Mouse (Mus musculus) limb, embryonic 12.5 days (tissue): ENCODE results near the gene Gm10570. TPM values are rescaled to one million over a fixed set of nuclear protein-coding genes. Genes with fewer than 3 reads are reported as not detected.

Experiments
- ATAC-seq: fragments of 200-750 bp; cut with Nextera tagmentation; 2 replicates; pipeline ENCODE4 v1.8.0; 2017; ENCODE audit warnings: low read depth, moderate TSS enrichment; ENCODE audit not compliant: insufficient number of reproducible peaks, insufficient read depth, low FRiP score, low TSS enrichment
- H3K27ac ChIP-seq: fragments of 300-500 bp; sonication (generic); 2 replicates; pipeline ENCODE4 v1.5.1; 2016; ENCODE audit warnings: mild to moderate bottlenecking, moderate library complexity
- H3K27me3 ChIP-seq: fragments of 300-500 bp; sonication (generic); 2 replicates; pipeline ENCODE4 v1.6.1; 2016; ENCODE audit warnings: mild to moderate bottlenecking, moderate library complexity
- H3K36me3 ChIP-seq: fragments of 300-500 bp; sonication (generic); 2 replicates; pipeline ENCODE4 v1.6.1; 2016; ENCODE audit warnings: mild to moderate bottlenecking, moderate library complexity
- H3K4me1 ChIP-seq: fragments of 300-500 bp; sonication (generic); replicated peaks from 2 replicates; pipeline ENCODE4 v1.6.1; 2016
- H3K4me2 ChIP-seq: fragments of 300-500 bp; sonication (generic); 2 replicates; pipeline ENCODE4 v1.6.1; 2016; ENCODE audit warnings: mild to moderate bottlenecking, moderate library complexity
- H3K4me3 ChIP-seq: fragments of 300-500 bp; sonication (generic); replicated peaks from 2 replicates; pipeline ENCODE4 v1.5.1; 2016; ENCODE audit warnings: mild to moderate bottlenecking
- H3K9ac ChIP-seq: fragments of 300-500 bp; sonication (generic); replicated peaks from 2 replicates; pipeline ENCODE4 v1.6.1; 2016; ENCODE audit warnings: mild to moderate bottlenecking, moderate library complexity
- H3K9me3 ChIP-seq: fragments of 300-500 bp; sonication (generic); 2 replicates; pipeline ENCODE4 v1.6.1; 2016; ENCODE audit warnings: mild to moderate bottlenecking, moderate library complexity
- WGBS: fragments of 180-500 bp; shearing (Covaris S2); methylation state at CpG from one replicate; pipeline ENCODE4 v1.1.7; 2016; 5-methylcytosine and 5-hydroxymethylcytosine counted together
- polyA plus RNA-seq: library from polyadenylated mRNA; unstranded; fragments of >200 nt; fragmentation: Nextera tagmentation; extraction: Ambion mirVana; gene quantifications from 2 replicates; pipeline ENCODE4 v1.2.1, GENCODE M21; 2016

The Gm10570 gene
- polyA plus RNA-seq, 1 experiment from 2014 or later: not detected

DNA sequence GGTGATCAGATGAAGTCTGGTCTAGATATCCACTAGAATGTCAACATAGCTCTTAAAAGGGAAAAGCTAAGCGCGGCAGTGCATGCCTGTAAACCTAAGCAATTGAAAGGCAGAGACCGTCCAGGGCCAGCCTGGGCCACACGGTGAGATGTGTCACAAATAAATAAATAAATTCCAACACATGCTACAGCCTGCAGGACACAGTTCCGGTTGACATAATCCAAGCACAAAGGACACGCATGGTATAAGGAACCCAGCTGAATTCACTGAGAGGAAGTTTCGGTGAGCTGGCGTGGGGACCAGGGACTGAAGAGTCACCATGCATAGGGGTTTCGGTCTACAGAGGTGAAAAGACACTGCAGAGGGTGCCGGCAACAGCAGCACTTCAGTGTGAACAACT, 39.7 kb downstream of the Gm10570 start:
- peaks cover 6% of the 10 kb centered on the region; the same call in 1 of the 2 replicates for H3K27me3 ChIP-seq
- H3K36me3 ChIP-seq: peaks cover 36% of the 10 kb centered on the region
- no peak overlapping the region for H3K4me3 ChIP-seq
- no peak for ATAC-seq
- H3K9ac ChIP-seq: no peak overlapping the region
- WGBS: 88% methylated on average over 10 of the region's 10 CpGs
- no peaks in the 10 kb centered on the region for H3K9me3 ChIP-seq
- no peak overlapping the region for H3K4me2 ChIP-seq
- H3K27ac ChIP-seq: no peak overlapping the region
- H3K4me1 ChIP-seq: peaks cover 38% of the 10 kb centered on the region

DNA sequence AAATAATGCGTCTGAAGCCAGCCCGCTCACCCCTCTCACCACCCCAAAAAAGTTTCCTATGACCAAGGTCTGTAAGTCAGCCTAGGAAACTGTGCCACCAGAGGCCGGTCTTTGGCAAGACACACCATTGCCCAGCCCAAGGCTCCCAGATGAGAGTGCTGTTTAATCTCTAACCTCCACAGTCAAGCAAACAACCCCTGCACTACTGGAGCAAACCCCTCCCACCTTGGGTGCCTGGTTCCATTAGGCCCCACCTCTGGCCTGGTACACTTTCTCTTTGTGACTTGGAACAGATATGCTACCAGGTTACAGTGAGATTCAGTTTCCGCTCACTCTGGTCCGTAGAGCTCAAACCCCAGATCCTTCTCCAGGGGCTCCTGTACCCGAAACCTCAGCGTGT, 41.4 kb downstream of the Gm10570 start:
- Histone ChIP-seq H3K4me2 (0 out of 2 replicates have a peak overlapping the region, but pooled peaks have one; percentile 3), H3K4me1 (peaks cover 28% of the 10 kb centered on the region), H3K4me3 (no peak overlapping the region), H3K36me3 (peaks cover 53% of the 10 kb centered on the region), H3K9ac (no peak overlapping the region), H3K27ac (peak overlapping the region; percentile 8; the same call in 1 of the 2 replicates), H3K9me3 (no peaks in the 10 kb centered on the region), H3K27me3 (peaks cover 6% of the 10 kb centered on the region; the same call in 1 of the 2 replicates)
- WGBS: 78% methylated on average over 7 of the region's 7 CpGs
- ATAC-seq: no peak

DNA sequence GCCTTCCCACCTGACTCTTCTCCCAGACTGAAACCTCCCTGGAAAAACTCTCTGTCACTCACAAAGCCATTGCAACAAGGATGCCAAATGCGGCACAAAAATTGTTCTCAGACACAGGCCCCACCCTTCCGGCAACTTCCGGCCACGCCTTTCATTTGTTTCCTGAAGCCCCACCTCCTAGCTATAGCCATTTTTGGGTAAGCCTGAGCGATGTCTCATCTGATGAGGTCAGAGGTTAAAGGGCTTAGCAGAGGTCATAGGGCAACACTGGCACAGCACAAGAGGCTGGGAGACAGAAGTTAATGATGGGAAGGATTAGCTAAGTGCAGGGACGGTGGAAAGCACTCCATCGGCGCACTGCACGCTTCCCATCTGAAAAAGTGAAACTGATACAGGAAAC, 41.9 kb downstream of the Gm10570 start:
- Histone ChIP-seq H3K27ac (0 out of 2 replicates have a peak overlapping the region, but pooled peaks have one; percentile 8), H3K4me3 (no peak overlapping the region), H3K36me3 (peaks cover 55% of the 10 kb centered on the region), H3K4me1 (peaks cover 28% of the 10 kb centered on the region), H3K9me3 (no peaks in the 10 kb centered on the region), H3K27me3 (peaks cover 6% of the 10 kb centered on the region; the same call in 1 of the 2 replicates), H3K4me2 (0 out of 2 replicates have a peak overlapping the region, but pooled peaks have one; percentile 3), H3K9ac (no peak overlapping the region)
- ATAC-seq: no peak
- WGBS: 59% methylated on average over 9 of the region's 9 CpGs

DNA sequence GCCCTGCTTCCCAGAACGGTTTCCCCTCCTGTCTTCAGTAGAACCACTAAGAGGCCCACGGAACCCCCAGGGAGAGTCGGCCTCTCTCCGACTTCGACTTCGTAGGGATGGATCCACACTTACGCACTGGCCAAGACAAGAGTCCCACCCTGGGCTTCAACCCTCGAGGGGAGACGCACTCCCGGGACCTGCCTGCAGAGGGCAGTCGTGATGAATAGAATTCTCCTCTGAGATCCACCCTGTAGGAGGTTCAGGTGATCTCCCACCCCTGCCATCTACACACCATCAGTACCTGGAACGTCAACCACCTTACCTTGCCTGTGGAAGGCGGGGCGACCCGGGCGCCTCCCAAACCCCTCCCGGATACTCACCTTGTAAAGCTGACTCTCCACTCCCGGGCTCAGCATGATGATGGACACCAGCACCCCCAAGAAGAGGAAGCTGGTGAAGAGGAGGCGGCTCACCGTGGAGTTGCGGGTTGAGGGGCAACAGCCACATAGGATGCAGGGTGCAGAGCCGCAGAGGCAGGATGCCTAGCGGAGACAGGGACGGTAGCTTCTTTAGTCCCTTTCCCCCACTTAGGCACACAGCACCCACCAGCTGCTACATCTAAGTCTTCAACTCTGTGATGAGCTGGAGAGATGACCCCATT, 43.6 kb downstream of the Gm10570 start:
- ATAC-seq: no peak
- Histone ChIP-seq H3K4me2 (no peak overlapping the region), H3K4me3 (no peak overlapping the region), H3K4me1 (peaks cover 28% of the 10 kb centered on the region), H3K36me3 (peaks cover 56% of the 10 kb centered on the region), H3K27me3 (peaks cover 6% of the 10 kb centered on the region; the same call in 1 of the 2 replicates), H3K9ac (no peak overlapping the region), H3K27ac (no peak overlapping the region), H3K9me3 (no peaks in the 10 kb centered on the region)
- WGBS: 23% methylated on average over 24 of the region's 24 CpGs

DNA sequence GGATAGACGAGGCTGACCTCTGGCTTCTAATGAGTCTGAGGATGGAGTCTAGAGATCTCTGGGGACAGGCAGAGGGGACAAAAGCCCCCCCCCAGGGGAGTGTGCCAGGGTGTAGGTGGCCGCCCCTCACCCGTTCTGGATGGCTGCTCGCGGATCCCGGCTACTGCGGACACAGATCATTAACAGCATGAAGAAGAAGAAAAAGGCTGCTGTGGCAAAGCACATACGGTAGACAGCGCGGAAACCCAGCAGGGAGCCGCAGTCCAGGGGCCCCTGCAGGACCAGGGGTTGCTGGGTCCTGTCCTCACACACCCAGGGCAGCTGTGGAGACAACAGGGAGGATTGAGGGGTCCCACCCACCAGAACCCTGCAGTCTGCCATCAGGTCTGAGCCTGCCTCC, 44.3 kb downstream of the Gm10570 start:
- no peak for ATAC-seq
- no peak overlapping the region for H3K9ac ChIP-seq

DNA sequence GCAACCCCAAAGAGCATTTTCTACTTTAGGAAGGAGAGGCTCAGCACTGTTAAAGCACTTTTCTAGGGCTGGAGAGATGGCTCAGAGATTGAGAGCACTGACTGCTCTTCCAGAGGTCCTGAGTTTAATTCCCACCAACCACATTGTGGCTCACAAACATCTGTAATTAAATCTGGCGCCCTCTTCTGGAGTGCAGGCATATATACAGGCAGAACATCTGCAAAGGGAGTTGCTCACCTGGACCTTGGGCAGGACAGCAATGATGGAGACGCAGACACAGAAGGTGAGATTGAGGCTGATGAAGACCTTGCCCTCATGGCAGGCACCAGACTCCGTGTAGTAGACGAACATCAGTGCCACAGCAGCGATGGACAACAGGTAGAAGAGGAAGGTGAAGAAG, 48.1 kb downstream of the Gm10570 start:
- H3K4me3 ChIP-seq: no peak overlapping the region
- H3K9me3 ChIP-seq: no peaks in the 10 kb centered on the region
- peaks cover 6% of the 10 kb centered on the region; the same call in 1 of the 2 replicates for H3K27me3 ChIP-seq
- H3K36me3 ChIP-seq: peaks cover 87% of the 10 kb centered on the region
- H3K4me1 ChIP-seq: peaks cover 12% of the 10 kb centered on the region
- ATAC-seq: no peak
- H3K4me2 ChIP-seq: no peak overlapping the region
- 31% methylated on average over 5 of the region's 5 CpGs for WGBS
- H3K27ac ChIP-seq: no peak overlapping the region
- no peak overlapping the region for H3K9ac ChIP-seq

More for the DNA sequence above, 44.3 kb downstream of the Gm10570 start:
- Histone ChIP-seq H3K4me1 (peaks cover 28% of the 10 kb centered on the region), H3K9me3 (no peaks in the 10 kb centered on the region), H3K27ac (no peak overlapping the region), H3K4me2 (no peak overlapping the region), H3K27me3 (peaks cover 6% of the 10 kb centered on the region; the same call in 1 of the 2 replicates), H3K36me3 (peaks cover 57% of the 10 kb centered on the region), H3K4me3 (no peak overlapping the region)
- 34% methylated on average over 11 of the region's 11 CpGs for WGBS

Other genes with a start within 250 kb of the Gm10570 start
- gene Pef1, start 206.1 kb downstream of the Gm10570 start, polyA plus RNA-seq: 64.6 and 64.7 TPM in 2 replicates
- gene Hcrtr1, start 169.3 kb downstream of the Gm10570 start, polyA plus RNA-seq: not detected in 2 replicates
- gene Tinagl1, start 133.6 kb downstream of the Gm10570 start, polyA plus RNA-seq: 7.8 and 10.3 TPM in 2 replicates
- not detected in 2 replicates for gene Gm853, start 86.3 kb downstream of the Gm10570 start, polyA plus RNA-seq
- gene Serinc2, start 29.5 kb downstream of the Gm10570 start, polyA plus RNA-seq: 199 and 205 TPM in 2 replicates
- gene Fabp3, start 79 bp downstream of the Gm10570 start, polyA plus RNA-seq: 11.3 and 14.1 TPM in 2 replicates
- 73.9 and 76.8 TPM in 2 replicates for gene Zcchc17, start 51.3 kb upstream of the Gm10570 start, polyA plus RNA-seq
- gene Snrnp40, start 51.5 kb upstream of the Gm10570 start, polyA plus RNA-seq: 200 and 212 TPM in 2 replicates